Mouse (Mus musculus): Measurements from ENCODE around the gene Rptor. TPM values are rescaled to one million over a fixed set of nuclear protein-coding genes. Genes with fewer than 3 reads are reported as not detected.

Rptor gene
- total and polyA plus RNA-seq, 3 experiments: 33.9 to 34.9 TPM; not detected in 1

- TF ChIP-seq USF2 (IDR thresholded peaks at IDR 0.05; ENCODE audit: borderline replicate concordance in 1 of 2, insufficient read depth in 1 of 2, low read depth in 1 of 2, low read length in 2 of 2) (no peak), ETS1 (IDR thresholded peaks at IDR 0.05; ENCODE audit: low read depth, low read length) (no peak), MYC (IDR thresholded peaks at IDR 0.05; ENCODE audit: low read depth, low read length) (no peak), JUND (IDR thresholded peaks at IDR 0.05; ENCODE audit: low read depth, low read length) (no peak), ZNF384 (IDR thresholded peaks at IDR 0.05; ENCODE audit: low read depth, low read length) (no peak), KAT2A (conservative IDR thresholded peaks at IDR 0.05; ENCODE audit: low read depth, low read length) (no peak), MAZ (IDR thresholded peaks at IDR 0.05; ENCODE audit: low read depth, low read length) (no peak), CTCF (IDR thresholded peaks at IDR 0.05 in 2 of 3, conservative IDR thresholded peaks at IDR 0.05 in 1 of 3; ENCODE audit: control insufficient read depth in 1 of 3, insufficient read depth in 1 of 3, low read depth in 2 of 3, low read length in 3 of 3, poor library complexity in 1 of 3, severe bottlenecking in 1 of 3) (no peak), MAFK (IDR thresholded peaks at IDR 0.05; ENCODE audit: borderline replicate concordance, low read depth, low read length) (no peak), UBTF (IDR thresholded peaks at IDR 0.05; ENCODE audit: borderline replicate concordance, insufficient read depth, low read depth, low read length) (no peak), MAX (IDR thresholded peaks at IDR 0.05; ENCODE audit: low read length) (no peak), RAD21 (IDR thresholded peaks at IDR 0.05; ENCODE audit: low read depth, low read length) (no peak), USF1 (IDR thresholded peaks at IDR 0.05; ENCODE audit: low read depth, low read length) (no peak), MYB (IDR thresholded peaks at IDR 0.05; ENCODE audit: low read depth, low read length) (no peak), POLR2A (IDR thresholded peaks at IDR 0.05; ENCODE audit: control insufficient read depth in 1 of 2, insufficient read depth in 1 of 2, low read depth in 1 of 2, low read length in 2 of 2, poor library complexity in 1 of 2) (no peak), NELFE (IDR thresholded peaks at IDR 0.05; ENCODE audit: low read depth, low read length) (no peak), GABPA (IDR thresholded peaks at IDR 0.05; ENCODE audit: low read depth, low read length) (no peak), GATA1 (IDR thresholded peaks at IDR 0.05; ENCODE audit: low read depth, low read length) (no peak), CHD2 (IDR thresholded peaks at IDR 0.05; ENCODE audit: low read length) (no peak), ZKSCAN1 (IDR thresholded peaks at IDR 0.05; ENCODE audit: low read depth, low read length) (no peak)
- DNase-seq (ENCODE audit: low read depth, low spot score): no peak
- peaks cover 0 to 8% of the 10 kb centered on the region in 2 experiments; a peak in 2 of 4 replicates for H3K36me3 ChIP-seq (ENCODE audit: control insufficient read depth in 1 of 2, insufficient read depth in 2 of 2, low read length in 2 of 2)
These were observed 165.8 kb downstream of the Rptor start for GRCm38 (mm10) chr11:119768511-119768910.

GRCm38 (mm10) chr11:119769666-119770065, 167.0 kb downstream of the Rptor start:
- Histone ChIP-seq H3K4me1 (ENCODE audit: control insufficient read depth in 1 of 2, insufficient read depth in 2 of 2, low read length in 2 of 2) (no peaks in the 10 kb centered on the region), H3K4me3 (ENCODE audit: control insufficient read depth in 1 of 2, insufficient read depth in 1 of 2, low read depth in 2 of 2, low read length in 2 of 2) (no peak overlapping the region), H3K27me3 (ENCODE audit: control insufficient read depth in 1 of 2, insufficient read depth in 2 of 2, low read length in 2 of 2) (no peaks in the 10 kb centered on the region), H3K27ac (ENCODE audit: control insufficient read depth, low read depth, low read length) (no peak overlapping the region), H3K36me3 (ENCODE audit: control insufficient read depth in 1 of 2, insufficient read depth in 2 of 2, low read length in 2 of 2) (peaks cover 0 to 5% of the 10 kb centered on the region in 2 experiments; a peak in 1 of 4 replicates), H3K9me3 (replicated peaks; ENCODE audit: insufficient read depth, low read length) (no peaks in the 10 kb centered on the region), H3K79me2 (ENCODE audit: control insufficient read depth, insufficient read depth, low read length, poor library complexity) (no peaks in the 10 kb centered on the region), H3K9ac (ENCODE audit: control insufficient read depth, low read depth, low read length, poor library complexity, severe bottlenecking) (no peak overlapping the region)
- TF ChIP-seq ZNF384 (IDR thresholded peaks at IDR 0.05; ENCODE audit: low read depth, low read length) (no peak), CTCF (IDR thresholded peaks at IDR 0.05 in 2 of 3, conservative IDR thresholded peaks at IDR 0.05 in 1 of 3; ENCODE audit: control insufficient read depth in 1 of 3, insufficient read depth in 1 of 3, low read depth in 2 of 3, low read length in 3 of 3, poor library complexity in 1 of 3, severe bottlenecking in 1 of 3) (peak; percentile 18 to 39 (median 30); a peak in 4 of 6 replicates), ZKSCAN1 (IDR thresholded peaks at IDR 0.05; ENCODE audit: low read depth, low read length) (no peak), MAFK (IDR thresholded peaks at IDR 0.05; ENCODE audit: borderline replicate concordance, low read depth, low read length) (no peak), HCFC1 (IDR thresholded peaks at IDR 0.05; ENCODE audit: low read depth, low read length) (no peak), CHD1 (IDR thresholded peaks at IDR 0.05; ENCODE audit: low read depth, low read length) (no peak), POLR2AphosphoS2 (IDR thresholded peaks at IDR 0.05; ENCODE audit: low read length) (no peak)
- DNase-seq (ENCODE audit: low read depth, low spot score): no peak

More at GRCm38 (mm10) chr11:119768511-119768910, 165.8 kb downstream of the Rptor start:
- H3K9me3 ChIP-seq (replicated peaks; ENCODE audit: insufficient read depth, low read length): no peaks in the 10 kb centered on the region
- H3K27me3 ChIP-seq (ENCODE audit: control insufficient read depth in 1 of 2, insufficient read depth in 2 of 2, low read length in 2 of 2): no peaks in the 10 kb centered on the region
- H3K79me2 ChIP-seq (ENCODE audit: control insufficient read depth, insufficient read depth, low read length, poor library complexity): no peaks in the 10 kb centered on the region
- no peak overlapping the region for H3K9ac ChIP-seq (ENCODE audit: control insufficient read depth, low read depth, low read length, poor library complexity, severe bottlenecking)
- H3K4me3 ChIP-seq (ENCODE audit: control insufficient read depth in 1 of 2, insufficient read depth in 1 of 2, low read depth in 2 of 2, low read length in 2 of 2): no peak overlapping the region
- H3K27ac ChIP-seq (ENCODE audit: control insufficient read depth, low read depth, low read length): no peak overlapping the region
- no peaks in the 10 kb centered on the region for H3K4me1 ChIP-seq (ENCODE audit: control insufficient read depth in 1 of 2, insufficient read depth in 2 of 2, low read length in 2 of 2)

Measured in MEL (cell line).